ENCODE assay signal across 8 mouse cellular contexts in genomic region chr17:55878636-55879369, GRCm38 (mm10). TPM values are rescaled to one million over a fixed set of nuclear protein-coding genes. Genes with fewer than 3 reads are reported as not detected.
DNase-seq lines count a peak whose midpoint lies in the region; ATAC-seq and TF ChIP-seq lines count a peak whose summit lies in the region.
"Not testable (repeated sequence)": the region's sequence is repeated elsewhere in the genome, so short reads cannot be mapped to it uniquely, and the experiment has no call there.

Zfp119a (minus strand) TSS chr17:55878930.

- not testable (repeated sequence) for TF ChIP-seq CTCF in MEL (IDR thresholded peaks at IDR 0.05 in 2 of 3, conservative IDR thresholded peaks at IDR 0.05 in 1 of 3; ENCODE audit: control insufficient read depth in 1 of 3, insufficient read depth in 1 of 3, low read depth in 2 of 3, low read length in 3 of 3, poor library complexity in 1 of 3, severe bottlenecking in 1 of 3); cerebellum, adult 2 months (IDR thresholded peaks at IDR 0.05; ENCODE audit: borderline replicate concordance, insufficient read depth, low read depth, low read length); forebrain, postnatal 0 days (IDR thresholded peaks at IDR 0.05; ENCODE audit: low read depth)

- peak within 1 kb of the TSS; percentile 54 for H3K4me2 ChIP-seq in forebrain, postnatal 0 days (ENCODE audit: low read depth)
- H3K4me2 ChIP-seq in lung, embryonic 15.5 days, result peak within 1 kb of the TSS; percentile 64

- peak; percentile 93 for DNase-seq in MEL (ENCODE audit: low read depth, low spot score)
- DNase-seq in cerebellum, adult 2 months, result peak; percentile 90
- DNase-seq in forebrain, postnatal 0 days, result peak; percentile 92
- DNase-seq in heart, postnatal 4 days, result peak; percentile 81
- DNase-seq in layer of hippocampus, adult 8-10 months (ENCODE audit: low spot score in 2 of 2), result peak; percentile 83 to 84
- DNase-seq in ovary, postnatal 10 days (ENCODE audit: low spot score), result peak; percentile 60
- peak; percentile 32 to 37 for DNase-seq in thymus, postnatal 10 days (ENCODE audit: low spot score in 2 of 2)

- H3K9ac ChIP-seq in MEL (ENCODE audit: control insufficient read depth, low read depth, low read length, poor library complexity, severe bottlenecking), result peak within 1 kb of the TSS; percentile 67
- H3K9ac ChIP-seq in forebrain, postnatal 0 days, result peak within 1 kb of the TSS; percentile 60
- peak within 1 kb of the TSS; percentile 55 for H3K9ac ChIP-seq in lung, embryonic 15.5 days

- TF ChIP-seq RAD21 in MEL (IDR thresholded peaks at IDR 0.05; ENCODE audit: low read depth, low read length), result not testable (repeated sequence)

- H3K79me2 ChIP-seq in MEL (ENCODE audit: control insufficient read depth, insufficient read depth, low read length, poor library complexity), result not testable (repeated sequence)

- 0% methylated on average over 39 of the region's 53 CpGs for WGBS in cerebellum, adult 2 months
- WGBS in forebrain, postnatal 0 days, result under 1% methylated on average over 36 of the region's 53 CpGs
- WGBS in lung, embryonic 15.5 days, result under 1% methylated on average over 42 of the region's 53 CpGs

- H3K4me3 ChIP-seq in MEL (ENCODE audit: control insufficient read depth in 1 of 2, insufficient read depth in 1 of 2, low read depth in 2 of 2, low read length in 2 of 2), result peak within 1 kb of the TSS; percentile 75 to 78
- H3K4me3 ChIP-seq in cerebellum, adult 2 months (replicated peaks; ENCODE audit: insufficient read depth, low read depth, low read length), result peak within 1 kb of the TSS; percentile 93
- peak within 1 kb of the TSS; percentile 44 for H3K4me3 ChIP-seq in forebrain, postnatal 0 days (ENCODE audit: low read depth, low read length)
- peak within 1 kb of the TSS; percentile 54 for H3K4me3 ChIP-seq in lung, embryonic 15.5 days

- not testable (repeated sequence) for H3K27me3 ChIP-seq in MEL (ENCODE audit: control insufficient read depth in 1 of 2, insufficient read depth in 2 of 2, low read length in 2 of 2); cerebellum, adult 2 months (ENCODE audit: control insufficient read depth, insufficient read depth, low read length); forebrain, postnatal 0 days (ENCODE audit: insufficient read depth, low read length); lung, embryonic 15.5 days

- peak within 1 kb of the TSS; percentile 41 for H3K27ac ChIP-seq in MEL (ENCODE audit: control insufficient read depth, low read depth, low read length)
- peak within 1 kb of the TSS; percentile 83 for H3K27ac ChIP-seq in cerebellum, adult 2 months (ENCODE audit: insufficient read depth, low read length)
- H3K27ac ChIP-seq in forebrain, postnatal 0 days (ENCODE audit: low read depth, low read length), result peak within 1 kb of the TSS; percentile 79
- H3K27ac ChIP-seq in lung, embryonic 15.5 days, result peak within 1 kb of the TSS; percentile 73

- not testable (repeated sequence) for H3K4me1 ChIP-seq in MEL (ENCODE audit: control insufficient read depth in 1 of 2, insufficient read depth in 2 of 2, low read length in 2 of 2); cerebellum, adult 2 months (ENCODE audit: control insufficient read depth, insufficient read depth, low read length); forebrain, postnatal 0 days (ENCODE audit: insufficient read depth)
- H3K4me1 ChIP-seq in lung, embryonic 15.5 days, result peaks cover 16% of the 10 kb centered on the region

- H3K36me3 ChIP-seq in MEL (ENCODE audit: control insufficient read depth in 1 of 2, insufficient read depth in 2 of 2, low read length in 2 of 2), result peaks cover 0 to 13% of the 10 kb centered on the region in 2 experiments; a peak in 2 of 4 replicates
- not testable (repeated sequence) for H3K36me3 ChIP-seq in forebrain, postnatal 0 days (ENCODE audit: insufficient read depth); lung, embryonic 15.5 days

- TF ChIP-seq EP300 in MEL (IDR thresholded peaks at IDR 0.05; ENCODE audit: low read depth in 1 of 2, low read length in 2 of 2), result not testable (repeated sequence)

- peak; percentile 43 to 68; a peak in 2 of 4 replicates for TF ChIP-seq POLR2A in MEL (IDR thresholded peaks at IDR 0.05; ENCODE audit: control insufficient read depth in 1 of 2, insufficient read depth in 1 of 2, low read depth in 1 of 2, low read length in 2 of 2, poor library complexity in 1 of 2)
- TF ChIP-seq POLR2A in cerebellum, adult 2 months (IDR thresholded peaks at IDR 0.05; ENCODE audit: borderline replicate concordance, insufficient read depth, low read length), result peak; percentile 93

- peak; percentile 99 for ATAC-seq in forebrain, postnatal 0 days
- ATAC-seq in lung, embryonic 15.5 days (ENCODE audit: borderline replicate concordance, extremely low read depth, low FRiP score, low TSS enrichment), result peak; percentile 100

- not testable (repeated sequence) for H3K9me3 ChIP-seq in MEL (replicated peaks; ENCODE audit: insufficient read depth, low read length); forebrain, postnatal 0 days (ENCODE audit: low read length); lung, embryonic 15.5 days

TF ChIP-seq in MEL, 35 proteins besides CTCF, POLR2A, EP300 and RAD21:
- TF ChIP-seq SIN3A (IDR thresholded peaks at IDR 0.05; ENCODE audit: low read length), result peak; percentile 10; the same call in 1 of the 2 replicates
- TF ChIP-seq NELFE (IDR thresholded peaks at IDR 0.05; ENCODE audit: low read depth, low read length), result 0 out of 2 replicates have a peak, but pooled peaks have one; percentile 28
- TF ChIP-seq ZMIZ1 (IDR thresholded peaks at IDR 0.05; ENCODE audit: low read depth, low read length), result peak; percentile 50; the same call in 1 of the 2 replicates
- TF ChIP-seq NRF1 (IDR thresholded peaks at IDR 0.05; ENCODE audit: insufficient read depth, low read depth, low read length, poor library complexity, severe bottlenecking), result peak; percentile 46; the same call in 1 of the 2 replicates
- TF ChIP-seq ELF1 (IDR thresholded peaks at IDR 0.05; ENCODE audit: low read depth, low read length), result peak; percentile 49; the same call in 1 of the 2 replicates
- 0 out of 2 replicates have a peak, but pooled peaks have one; percentile 65 for TF ChIP-seq POLR2AphosphoS2 (IDR thresholded peaks at IDR 0.05; ENCODE audit: low read length)
- peak; percentile 68 for TF ChIP-seq TBP (IDR thresholded peaks at IDR 0.05; ENCODE audit: low read depth, low read length)
- TF ChIP-seq HCFC1 (IDR thresholded peaks at IDR 0.05; ENCODE audit: low read depth, low read length), result peak; percentile 73

RNA-seq across cellular contexts. Expression of gene Zfp119a, which starts in this region (rescaled TPM):
- 1.7 TPM in 2 replicates for total RNA-seq in MEL (2012; rRNA removed)
- under 1 TPM in 1 of 2 experiments, not detected in 1; 0.71 TPM for polyA plus RNA-seq in MEL (2012; ENCODE audit: insufficient read depth in 1 of 2, insufficient read length in 2 of 2, low read depth in 1 of 2, low replicate concordance in 2 of 2, missing spikeins in 1 of 2)
- 3.6 and 4.3 TPM in 2 replicates for polyA plus RNA-seq in cerebellum, adult 2 months (2012; rRNA removed)
- total RNA-seq in forebrain, postnatal 0 days (2014; rRNA removed), result 8.8 and 15.1 TPM in 2 replicates
- 4.6 and 6.9 TPM in 2 replicates for polyA plus RNA-seq in forebrain, postnatal 0 days (2015; fragmentation: Nextera tagmentation; extraction: Ambion mirVana)
- 1 to 10 TPM; 5.8 TPM for total RNA-seq in heart, postnatal 4 days (2021)
- 1 to 10 TPM; 5.0 to 6.7 (median 5.3) TPM for total RNA-seq in layer of hippocampus, adult 8-10 months (2022)
- polyA plus RNA-seq in lung, embryonic 15.5 days (2015; fragmentation: Nextera tagmentation; extraction: Ambion mirVana), result 8.5 and 9.1 TPM in 2 replicates

Comparison
In these comparisons a context has a peak if more than half of its experiments do, and no peak if none do; other contexts are left out.
1. Peak in every context shown above with its lines: DNase-seq, ATAC-seq, H3K4me3 ChIP-seq and H3K27ac ChIP-seq.
2. DNase-seq: peak in every context shown above with its lines; median percentile 93 in MEL; 92 in forebrain, postnatal 0 days; 90 in cerebellum, adult 2 months; 84 in layer of hippocampus, adult 8-10 months; 81 in heart, postnatal 4 days; 60 in ovary, postnatal 10 days; 34 in thymus, postnatal 10 days.